Mouse (Mus musculus) heart, postnatal 0 days (tissue): ENCODE results near the gene Colgalt2.

Experiments
- CTCF ChIP-seq: IDR thresholded peaks from 2 replicates; pipeline ENCODE4 v1.5.1; 2016; ENCODE audit warnings: antibody characterized with exemption, control low read depth, low read depth
- EP300 ChIP-seq: IDR thresholded peaks from 2 replicates; pipeline ENCODE4 v1.6.1; 2016; ENCODE audit warnings: antibody characterized with exemption, low read depth

GRCm38 (mm10) chr1:152556576-152557281 is 157.1 kb downstream of the Colgalt2 start:
- TF ChIP-seq CTCF (no peak), EP300 (no peak)
